Mouse (Mus musculus) mouse trophoblast stem cell (cell line): Measurements from ENCODE around the gene Gm49387.
"Not testable (repeated sequence)": the region's sequence is repeated elsewhere in the genome, so short reads cannot be mapped to it uniquely, and the experiment has no call there.

Experiments used
- in situ Hi-C, 2 experiments: fragments of 300-500 bp; cut with MseI, MboI; formaldehyde crosslinking; loops; 2 replicates in 1 of 2; 3 replicates in 1 of 2; pipeline ENCODE4 v1.15.1; 2025

The Gm49387 gene

DNA sequence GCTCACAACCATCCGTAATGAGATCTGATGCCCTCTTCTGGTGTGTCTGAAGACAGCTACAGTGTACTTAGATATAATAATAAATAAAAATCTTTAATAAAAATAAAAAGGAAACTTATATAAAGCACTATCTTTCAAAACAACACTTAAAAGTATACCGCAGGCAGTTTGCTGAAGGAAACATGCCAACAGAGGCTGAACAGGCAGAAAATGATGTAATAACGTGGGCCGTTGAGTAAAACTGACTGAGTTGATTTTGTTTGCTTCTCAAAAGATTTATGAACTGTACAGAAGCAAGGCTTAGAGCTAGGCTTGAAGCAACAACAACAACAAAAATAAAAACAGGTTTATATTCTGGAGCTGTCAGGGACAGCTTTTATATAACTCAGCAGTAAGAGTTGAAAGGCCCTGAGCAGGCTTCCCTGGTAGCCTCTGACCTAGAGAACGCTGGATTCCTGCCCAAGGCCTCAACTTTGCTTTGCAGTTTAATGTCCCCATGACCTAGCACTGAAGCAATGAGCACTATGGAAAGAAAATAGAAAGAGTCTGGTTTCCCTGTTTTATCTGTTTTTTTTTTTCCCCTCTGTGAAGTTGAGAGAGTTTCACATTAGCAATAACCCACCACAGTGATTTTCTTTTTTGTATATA is 3.6 kb upstream of the Gm49387 start:
- in situ Hi-C loops = no loop called here

DNA sequence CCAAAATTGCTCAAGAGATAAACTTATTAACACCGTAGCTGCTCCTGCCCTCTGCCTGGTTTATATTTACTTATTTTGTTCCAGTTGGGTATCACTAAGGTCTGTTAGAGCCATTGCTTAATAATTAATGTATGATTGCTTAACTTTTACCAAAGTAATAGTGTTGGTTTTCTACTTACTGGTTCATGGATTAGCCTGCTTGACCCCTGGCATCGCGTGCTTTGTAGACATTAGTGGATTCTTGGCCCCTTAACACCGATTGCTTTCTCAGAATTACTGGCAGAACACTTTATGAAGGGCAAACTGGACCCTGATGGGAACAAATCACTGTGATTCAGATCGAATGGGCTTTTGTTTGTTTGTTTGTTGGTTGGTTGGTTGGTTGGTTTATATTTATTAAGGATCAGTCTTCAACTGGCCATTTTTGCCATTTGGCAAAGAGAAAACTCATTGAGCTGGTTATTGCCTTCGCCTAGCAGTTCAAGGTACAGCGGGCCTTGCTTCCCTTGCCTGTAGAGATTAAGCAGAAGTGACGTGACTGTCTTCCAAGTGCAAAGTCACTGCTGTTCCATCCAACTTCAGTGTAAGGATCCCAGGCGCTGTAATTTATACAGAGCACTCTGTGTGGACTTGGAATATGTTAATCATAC is 953 bp upstream of the Gm49387 start:
- in situ Hi-C loops = no loop called here

DNA sequence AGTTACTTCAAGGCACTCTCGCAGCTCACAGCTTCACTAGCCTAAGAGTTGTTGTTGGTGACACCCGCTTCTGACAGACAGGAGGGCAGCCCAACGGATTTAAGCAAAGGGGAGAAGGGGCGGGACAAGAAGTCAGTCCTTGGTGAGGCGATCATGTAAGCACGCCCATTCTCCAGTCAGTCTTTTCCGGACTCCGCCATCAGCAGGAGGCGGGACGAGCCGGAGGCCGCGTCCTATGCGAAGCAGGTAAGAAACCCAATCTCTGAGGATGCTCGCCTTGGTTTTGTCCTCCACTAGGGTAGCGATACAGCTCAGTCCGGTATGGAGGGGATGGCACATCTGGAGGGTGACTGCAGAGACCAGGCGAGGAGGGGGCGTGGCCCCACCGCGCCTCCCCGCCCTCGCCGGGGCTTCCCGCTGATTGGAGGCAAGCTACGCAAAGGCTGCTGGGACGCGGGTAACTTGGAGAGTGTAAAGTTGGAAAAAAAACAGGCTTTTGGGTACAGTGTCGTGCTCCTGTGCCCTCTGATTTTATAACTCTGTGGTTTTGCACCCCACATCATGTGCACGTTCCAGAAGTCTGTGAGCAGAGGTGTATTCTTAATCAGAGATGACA is 320 bp upstream of the Gm49387 start, which contains the start of the genes Btd and Hacl1:
TSS of gene Btd (plus strand) at position 139 of the 616 bp plus-strand sequence.
TSS of gene Hacl1 (minus strand) at position 397 of the 616 bp plus-strand sequence.
- in situ Hi-C loops = no loop called here

DNA sequence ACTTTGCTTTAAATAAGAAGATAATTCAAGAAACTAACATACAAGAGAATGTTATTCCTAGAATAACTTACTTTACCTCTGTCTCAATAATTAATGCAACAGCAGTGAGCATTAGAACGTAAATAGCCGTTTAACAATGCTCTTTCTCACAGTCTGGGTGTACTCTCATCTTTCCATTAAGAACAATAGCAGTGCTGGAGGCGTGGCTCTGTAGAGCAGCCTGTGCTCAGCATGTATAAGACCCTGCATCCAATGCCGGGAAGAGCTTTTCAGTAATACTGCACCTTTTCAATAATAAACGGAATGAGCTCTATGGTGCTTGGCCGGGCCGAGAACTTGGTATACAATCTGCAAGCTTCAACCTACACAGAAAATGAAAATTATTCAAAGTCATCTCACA is 10.0 kb downstream of the Gm49387 start:
- in situ Hi-C loops = no loop called here

DNA sequence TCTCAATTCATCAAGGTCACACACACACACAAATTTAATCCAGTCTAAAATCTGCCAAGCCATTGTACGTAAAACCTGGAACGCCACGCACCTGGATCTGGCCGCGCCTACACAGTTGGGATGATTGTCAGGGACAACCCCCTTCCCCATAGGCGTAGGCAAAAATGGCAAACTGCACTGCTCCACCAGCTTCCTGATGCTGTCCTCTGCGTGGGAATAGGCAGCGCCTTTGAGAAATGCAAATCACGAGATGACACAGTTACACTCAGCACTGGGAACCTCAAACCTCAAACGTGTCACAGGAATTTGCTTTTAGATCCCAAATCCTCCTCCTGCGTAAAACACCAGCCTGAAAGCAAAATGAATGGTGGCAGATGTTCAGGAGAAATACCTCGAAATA is 17.9 kb downstream of the Gm49387 start:
- in situ Hi-C loops = no loop called here

DNA sequence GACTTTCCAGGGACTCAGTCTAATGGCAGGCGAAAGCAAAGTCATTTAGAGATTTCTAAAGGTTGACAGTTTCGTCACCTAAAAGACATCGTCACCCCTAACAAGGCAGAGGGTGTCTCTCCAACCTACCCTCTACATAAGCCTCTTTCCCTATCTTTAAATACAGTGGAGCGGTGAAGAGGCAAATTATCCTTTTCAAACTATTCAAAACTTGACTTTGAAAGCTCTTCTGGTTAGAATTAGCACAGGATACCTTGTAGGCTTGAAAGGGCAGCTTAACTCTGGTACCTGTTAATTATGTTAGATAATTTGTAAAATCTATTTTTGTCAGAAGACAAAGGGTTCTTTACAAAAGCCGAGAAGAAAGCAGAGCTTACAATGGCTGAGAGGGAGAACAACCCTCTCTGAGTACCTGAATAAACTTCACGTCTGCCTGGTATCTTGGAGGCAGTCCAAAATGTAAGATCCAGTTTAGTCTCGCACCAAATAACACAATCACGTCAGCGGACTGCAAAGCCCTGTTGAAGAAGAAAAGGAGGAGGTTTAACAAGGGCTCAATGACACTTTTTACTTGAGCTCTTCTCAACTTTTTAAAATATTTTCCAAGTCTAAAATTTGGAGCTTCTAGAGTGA is 20.0 kb downstream of the Gm49387 start:
- in situ Hi-C loops = no loop called here

DNA sequence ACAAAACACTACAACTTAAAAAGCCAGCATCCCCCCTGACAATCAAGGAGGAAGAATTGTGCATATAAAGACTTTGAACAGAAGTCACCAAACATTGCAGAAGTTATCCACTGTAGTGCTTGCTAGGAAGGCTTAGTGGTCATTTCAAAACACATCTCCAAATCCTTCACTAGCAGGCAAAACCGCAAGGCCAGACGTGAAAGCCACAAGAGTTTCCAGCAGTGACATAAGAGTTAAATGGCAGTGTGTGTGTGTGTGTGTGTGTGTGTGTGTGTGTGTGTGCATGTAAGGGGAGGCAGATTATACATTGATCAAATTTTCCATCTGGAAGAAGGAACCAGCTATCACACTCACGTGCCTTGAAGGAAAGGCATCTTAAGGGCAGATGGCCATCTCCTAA is 22.7 kb downstream of the Gm49387 start:
- in situ Hi-C loops = no loop called here

DNA sequence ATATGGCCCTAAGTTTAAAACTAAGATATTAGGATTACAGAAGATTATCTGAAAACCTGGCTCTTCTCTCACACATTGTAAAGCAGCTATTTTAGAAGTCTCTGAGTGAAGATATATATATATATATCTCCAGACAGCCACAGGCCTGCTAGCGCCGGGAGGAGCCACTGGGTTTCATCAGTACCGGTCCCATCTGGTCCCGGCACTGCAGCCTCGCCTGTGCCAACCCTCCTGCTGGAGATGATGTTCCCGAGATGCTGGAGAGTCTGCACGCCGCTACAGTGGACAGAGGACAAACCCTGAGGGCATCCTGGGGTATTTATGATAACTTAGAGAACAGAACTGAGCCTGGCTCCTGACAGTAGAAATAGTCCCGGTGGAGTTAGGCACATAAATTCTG is 23.5 kb downstream of the Gm49387 start:
- in situ Hi-C loops = no loop called here

DNA sequence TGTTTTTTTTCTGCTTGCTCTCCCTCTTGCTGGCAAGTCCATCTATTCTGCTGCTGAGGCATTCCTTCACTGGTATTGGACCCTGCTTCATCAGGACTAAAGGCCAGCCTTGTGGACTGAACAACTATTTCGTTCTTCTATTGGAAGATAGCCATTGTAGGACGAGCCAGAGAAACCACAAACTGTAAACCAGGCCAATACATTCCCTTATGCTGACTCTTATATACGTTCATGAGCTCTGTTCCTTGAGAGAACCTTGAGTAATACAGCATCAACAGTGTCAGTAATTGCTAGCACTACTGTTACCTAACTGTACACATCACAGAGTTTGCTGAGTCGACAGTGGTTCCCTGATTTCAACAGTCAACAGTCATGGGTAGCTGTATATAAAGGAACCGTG is 27.0 kb downstream of the Gm49387 start:
- in situ Hi-C loops = no loop called here

DNA sequence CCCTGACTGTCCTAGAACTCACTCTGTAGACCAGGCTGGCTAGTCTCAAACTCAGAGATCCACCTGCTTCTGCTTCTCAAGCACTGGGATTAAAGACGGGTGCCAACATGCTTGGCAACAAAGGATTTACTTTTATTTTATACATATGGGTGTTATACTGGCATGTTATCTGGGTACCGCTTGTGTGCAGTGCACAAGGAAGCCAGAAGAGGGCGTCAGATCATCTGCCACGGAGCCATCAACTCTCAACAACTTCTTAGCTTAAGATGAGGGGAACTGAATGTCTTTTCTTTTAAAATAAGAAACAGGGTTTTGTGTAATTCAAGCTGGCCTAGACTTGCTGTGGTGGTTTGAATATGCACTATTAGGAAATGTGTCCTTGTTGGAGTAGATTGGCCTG is 28.7 kb downstream of the Gm49387 start:
- in situ Hi-C loops = no loop called here

DNA sequence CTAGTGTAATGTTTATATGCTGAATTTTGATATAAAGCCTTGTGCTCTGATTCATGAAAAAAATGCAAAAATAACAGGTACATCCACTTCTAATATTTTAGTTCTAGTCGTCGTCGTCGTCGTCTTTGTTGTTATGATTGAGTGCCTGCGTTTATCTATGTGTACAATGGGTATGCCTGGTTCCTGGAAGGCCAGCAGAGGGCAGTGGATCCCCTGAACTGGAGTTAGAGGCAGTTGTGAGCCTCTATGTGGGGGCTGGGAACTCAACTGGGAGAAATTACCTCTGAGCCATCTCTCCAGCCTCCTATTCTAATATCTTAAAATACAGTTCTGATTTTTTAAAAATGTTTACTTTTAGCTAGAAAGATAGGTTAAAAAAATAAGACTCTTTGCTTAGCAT is 35.2 kb downstream of the Gm49387 start:
- in situ Hi-C loops = no loop called here

DNA sequence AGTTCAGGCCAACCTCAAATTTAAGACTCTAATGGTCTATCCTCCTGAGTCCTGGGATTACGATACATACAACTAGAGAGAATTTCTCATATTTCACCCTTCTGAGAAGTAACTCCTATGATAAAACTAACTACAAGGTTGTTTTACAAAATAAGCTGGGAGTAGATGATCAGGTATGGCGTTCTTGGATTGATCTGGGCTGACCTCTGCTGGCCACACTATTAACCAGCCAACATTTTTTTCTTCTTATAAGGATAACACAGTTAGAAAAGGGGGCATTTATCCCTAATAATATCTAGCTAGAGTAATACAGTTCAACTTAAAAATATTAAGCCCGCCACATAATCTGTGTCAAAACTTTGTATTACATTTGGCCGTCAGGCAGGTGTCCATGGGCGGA is 35.8 kb downstream of the Gm49387 start:
- in situ Hi-C loops = no loop called here

DNA sequence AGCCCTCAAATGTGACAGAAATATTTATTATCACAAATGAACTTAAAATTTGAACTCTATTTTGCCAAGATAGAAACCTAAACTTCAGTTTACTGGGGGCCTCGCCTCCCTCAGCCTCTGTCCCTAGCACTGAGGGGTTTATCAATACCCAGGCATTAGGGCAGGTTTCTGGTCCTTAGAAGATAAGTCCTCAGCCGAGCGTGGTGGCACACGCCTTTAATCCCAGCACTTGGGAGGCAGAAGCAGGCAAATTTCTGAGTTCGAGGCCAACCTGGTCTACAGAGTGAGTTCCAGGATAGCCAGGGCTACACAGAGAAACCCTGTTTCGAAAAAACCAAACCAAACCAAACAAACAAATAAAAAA is 38.1 kb downstream of the Gm49387 start:
- in situ Hi-C loops = not testable (repeated sequence)

DNA sequence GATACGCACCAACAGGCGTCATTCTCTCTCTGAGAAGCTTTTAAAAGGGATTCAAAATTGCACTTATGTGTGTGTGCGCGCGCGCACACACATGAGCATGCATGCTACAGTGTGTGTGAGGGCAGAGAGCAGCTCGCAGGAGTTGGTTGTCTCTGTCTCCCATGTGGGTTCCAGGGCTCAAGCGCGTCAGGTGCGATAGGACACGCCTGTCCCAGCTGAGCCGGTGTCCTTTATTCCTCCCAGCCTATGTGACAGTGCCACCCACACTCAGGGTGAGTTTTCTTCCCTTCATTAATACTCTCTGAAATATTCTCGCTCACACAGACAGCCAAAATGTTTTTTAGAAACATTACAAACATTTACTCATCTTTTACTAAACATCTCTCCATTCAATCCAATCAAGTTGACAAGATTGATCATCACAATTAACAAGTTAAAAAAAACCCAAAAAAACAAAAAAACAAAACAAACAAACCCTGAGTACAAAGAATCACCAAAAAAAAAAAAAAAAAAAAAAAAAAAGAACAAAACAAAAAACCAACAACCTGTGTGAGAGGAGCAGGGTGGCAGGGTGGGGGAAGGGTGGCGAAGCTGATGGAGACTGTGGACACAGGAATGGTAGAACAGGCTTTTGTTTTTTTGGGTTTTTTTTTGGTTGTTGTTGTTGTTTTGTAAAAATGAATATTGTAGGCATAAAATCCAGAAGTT is 38.6 kb downstream of the Gm49387 start:
- in situ Hi-C loops = no loop called here

DNA sequence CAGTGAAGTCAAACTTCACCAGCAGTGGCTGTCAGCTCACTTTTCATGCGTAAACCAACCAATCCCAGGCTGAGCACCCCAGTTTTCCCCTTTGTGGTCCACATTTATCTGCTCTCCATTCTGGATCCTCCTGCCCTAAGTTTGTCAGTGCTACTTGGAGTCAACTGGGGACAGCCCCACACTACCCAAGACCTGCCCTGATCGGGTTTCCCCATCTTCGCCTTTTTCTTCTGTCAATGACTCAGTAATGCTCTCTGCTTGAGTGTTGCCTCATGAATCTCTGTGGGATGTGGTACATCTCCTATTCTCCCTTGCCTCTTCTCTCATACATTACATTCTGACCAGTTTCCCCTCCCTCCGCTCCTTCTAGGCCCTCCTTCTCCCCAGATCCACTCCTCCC is 43.2 kb downstream of the Gm49387 start:
- in situ Hi-C loops = no loop called here

DNA sequence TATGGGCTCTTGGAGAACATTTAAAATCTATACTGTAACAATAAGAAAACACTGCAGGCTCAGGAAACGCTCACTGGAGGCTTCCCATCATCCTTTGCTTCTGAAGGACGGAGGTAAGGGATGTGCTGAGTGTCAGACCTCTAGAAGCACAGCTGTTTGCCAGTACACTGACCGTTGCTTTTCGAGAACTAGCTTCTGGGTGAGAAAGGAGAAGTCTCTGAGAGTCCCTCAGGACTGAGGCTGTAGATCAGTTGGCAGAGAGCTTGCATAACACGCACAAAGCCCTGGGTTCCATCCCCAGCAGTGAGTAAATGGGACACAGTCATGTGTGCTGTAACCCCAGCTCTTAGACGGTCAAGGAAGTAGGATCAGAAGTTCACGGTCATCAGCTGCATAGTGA is 44.3 kb downstream of the Gm49387 start:
- in situ Hi-C loops = no loop called here

DNA sequence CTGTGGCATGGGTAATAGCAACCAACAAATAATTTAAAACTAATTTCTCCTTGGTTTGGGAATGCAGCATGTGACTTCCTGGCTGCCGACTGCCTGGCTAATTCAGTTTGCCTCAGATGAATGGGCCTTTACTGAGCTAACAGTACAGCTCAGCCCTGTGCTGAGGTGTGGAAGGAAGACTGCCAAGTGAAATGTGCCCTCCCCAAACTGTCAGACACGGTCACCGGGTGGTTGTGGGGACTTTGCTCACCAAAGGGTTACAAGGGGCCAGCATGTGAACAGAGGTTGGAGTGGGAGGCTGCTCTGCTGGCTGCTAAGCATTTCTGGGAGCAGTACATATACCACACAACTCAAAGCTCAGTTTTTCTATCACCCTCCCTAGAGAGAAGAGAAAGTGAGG is 46.0 kb downstream of the Gm49387 start:
- in situ Hi-C loops = no loop called here

DNA sequence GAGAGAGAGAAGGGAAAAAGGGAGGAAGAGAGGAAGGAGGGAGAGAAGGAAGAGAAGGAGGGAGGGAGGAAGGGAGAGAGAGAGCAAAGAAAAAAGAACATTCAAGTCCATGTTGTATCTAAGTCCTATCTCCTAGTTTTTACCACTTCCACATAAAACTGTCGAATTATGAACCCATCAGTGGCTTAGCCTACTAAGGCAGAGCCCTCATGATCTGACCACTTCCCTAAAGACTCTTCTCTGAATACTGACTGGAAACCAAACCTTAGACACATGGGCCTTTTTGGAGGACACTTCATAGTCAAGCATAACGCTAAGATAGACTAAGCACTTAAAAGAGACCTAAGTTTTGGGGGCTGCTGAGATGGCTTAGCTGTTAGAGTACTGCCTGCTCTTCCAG is 47.6 kb downstream of the Gm49387 start:
- in situ Hi-C loops = no loop called here

DNA sequence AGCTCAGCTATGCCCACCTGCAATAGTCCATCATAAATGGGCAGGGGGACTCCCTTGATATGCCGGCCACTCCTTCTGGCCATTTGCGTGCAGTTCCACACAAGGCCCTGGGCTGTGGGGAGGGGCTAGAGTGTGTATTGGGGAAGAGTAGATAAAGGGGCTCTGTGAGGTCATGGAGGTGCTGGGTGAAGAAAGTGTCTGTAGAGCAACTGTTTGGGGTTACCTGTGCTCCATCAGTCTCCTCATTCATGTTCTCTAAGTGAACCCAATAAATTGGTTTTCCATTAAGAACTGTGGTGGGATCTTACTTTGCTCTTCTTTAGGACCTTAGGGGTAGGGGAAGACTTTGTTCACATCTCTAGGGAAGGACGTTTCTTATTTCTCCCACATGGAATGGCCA is 49.4 kb downstream of the Gm49387 start, which contains the start of gene Colq:
TSS of gene Colq (minus strand) at position 101 of the 400 bp plus-strand sequence.
- in situ Hi-C loops = no loop called here

DNA sequence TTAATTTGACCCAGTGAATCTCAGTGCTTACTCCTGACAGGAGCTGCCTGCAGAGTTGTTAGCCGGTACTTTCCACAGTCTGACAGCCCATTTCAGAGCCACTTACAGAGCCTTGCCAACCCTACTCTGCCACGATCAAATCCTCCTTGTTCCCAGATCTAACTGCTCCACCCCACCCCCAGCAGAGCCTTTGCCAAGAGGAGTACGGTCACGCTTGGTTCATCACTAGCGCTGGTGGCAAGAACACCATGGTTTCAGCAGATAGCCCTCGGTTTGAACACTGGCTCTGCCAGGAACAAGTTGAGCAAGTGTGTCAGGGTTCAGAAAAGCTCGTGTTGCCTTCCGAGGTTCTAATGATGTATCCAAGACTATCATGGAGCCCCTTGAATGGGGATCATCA is 54.2 kb downstream of the Gm49387 start:
- in situ Hi-C loops = no loop called here

DNA sequence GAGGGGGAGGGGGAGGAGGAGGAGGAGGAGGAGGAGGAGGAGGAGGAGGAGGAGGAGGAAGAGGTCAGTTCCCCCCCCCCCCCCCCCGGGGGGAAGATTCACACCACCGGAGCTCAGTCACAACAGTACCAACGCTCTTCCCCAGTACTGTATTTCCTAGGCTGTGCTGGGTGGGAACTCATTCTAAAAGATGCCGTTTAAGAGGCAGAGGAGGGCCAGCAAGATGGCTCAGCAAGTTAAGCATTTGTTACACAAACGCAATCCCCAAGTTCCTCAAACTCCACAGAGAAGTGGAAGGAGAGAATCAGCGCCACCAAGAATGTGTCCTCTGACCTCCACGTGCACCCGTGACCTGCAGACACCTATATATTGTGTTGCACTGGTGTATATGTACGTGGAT is 57.6 kb downstream of the Gm49387 start:
- in situ Hi-C loops = no loop called here
